Mouse (Mus musculus) CH12.LX (cell line): ENCODE measurements around the gene Tmem222. TPM values are rescaled to one million over a fixed set of nuclear protein-coding genes. Genes with fewer than 3 reads are reported as not detected.

Experiments
- DNase-seq: peaks from one replicate; pipeline ENCODE4 v3.0.0-alpha.2; 2013; ENCODE audit errors: extremely low read depth
- H3K27ac ChIP-seq: 2 replicates; pipeline ENCODE4 v1.5.1; 2012; ENCODE audit warnings: low read depth, mild to moderate bottlenecking, control low read depth, moderate library complexity; ENCODE audit not compliant: insufficient read depth
- H3K27me3 ChIP-seq: replicated peaks from 2 replicates; pipeline ENCODE3; 2012; ENCODE audit warnings: inconsistent platforms
- H3K36me3 ChIP-seq, 2 experiments: replicated peaks in 1 of 2; 2 replicates each; pipeline versions ENCODE3 to v1.6.1; 2012; ENCODE audit warnings: inconsistent platforms in 1 of 2, low read length in 1 of 2, mild to moderate bottlenecking in 1 of 2, mixed read lengths in 1 of 2, moderate library complexity in 1 of 2; ENCODE audit not compliant: control insufficient read depth in 1 of 2, insufficient read depth in 1 of 2
- H3K4me1 ChIP-seq, 2 experiments: 2 replicates each; pipeline ENCODE4 v1.6.1; 2012; ENCODE audit warnings: inconsistent platforms in 1 of 2, moderate library complexity in 1 of 2; ENCODE audit not compliant: insufficient read depth in 2 of 2, control insufficient read depth in 1 of 2
- H3K4me2 ChIP-seq: 2 replicates; pipeline ENCODE4 v1.6.1; 2012; ENCODE audit warnings: low read depth, mild to moderate bottlenecking, control low read depth; ENCODE audit not compliant: poor library complexity, insufficient read depth, severe bottlenecking
- H3K4me3 ChIP-seq, 3 experiments: fragments of 150-350 bp in 1 of 3; sonication (generic) in 1 of 3; replicated peaks in 1 of 3; 2 replicates each; pipeline versions ENCODE3 to v1.5.1; 2011 to 2012; ENCODE audit warnings: low read depth in 2 of 3, low read length in 2 of 3, mild to moderate bottlenecking in 2 of 3, moderate library complexity in 2 of 3, control low read depth in 1 of 3, improper control_type of control experiment in 1 of 3, inconsistent platforms in 1 of 3, mixed read lengths in 1 of 3; ENCODE audit not compliant: poor library complexity in 1 of 3
- H3K79me2 ChIP-seq: replicated peaks from 2 replicates; pipeline ENCODE4 v1.6.1; 2012; ENCODE audit warnings: mild to moderate bottlenecking, moderate library complexity; ENCODE audit not compliant: control insufficient read depth, poor library complexity, insufficient read depth, severe bottlenecking; ENCODE audit errors: extremely low read depth
- H3K9ac ChIP-seq: 2 replicates; pipeline ENCODE4 v1.6.1; 2012; ENCODE audit warnings: low read depth, mild to moderate bottlenecking, control low read depth, moderate library complexity; ENCODE audit not compliant: insufficient read depth
- H3K9me3 ChIP-seq: replicated peaks from 2 replicates; pipeline ENCODE3; 2012; ENCODE audit warnings: low read length, inconsistent platforms, mixed read lengths
- BHLHE40 ChIP-seq: IDR thresholded peaks from 2 replicates; pipeline ENCODE4 v1.6.1; 2011; ENCODE audit warnings: mild to moderate bottlenecking, low read depth, low read length, improper control_type of control experiment
- CTCF ChIP-seq, 2 experiments: IDR thresholded peaks in 1 of 2; conservative IDR thresholded peaks in 1 of 2; 2 replicates each; pipeline ENCODE4 v1.5.1; 2011 to 2012; ENCODE audit warnings: low read depth in 2 of 2, low read length in 2 of 2, improper control_type of control experiment in 1 of 2, inconsistent platforms in 1 of 2, mild to moderate bottlenecking in 1 of 2, moderate library complexity in 1 of 2
- E2F4 ChIP-seq: IDR thresholded peaks from 2 replicates; pipeline ENCODE4 v1.6.1; 2011; ENCODE audit warnings: low read depth, low read length, improper control_type of control experiment; ENCODE audit not compliant: insufficient replicate concordance
- EP300 ChIP-seq: IDR thresholded peaks from 2 replicates; pipeline ENCODE4 v1.6.1; 2011; ENCODE audit warnings: low read length, improper control_type of control experiment
- MAX ChIP-seq: IDR thresholded peaks from 2 replicates; pipeline ENCODE4 v1.6.1; 2011; ENCODE audit warnings: low read length, improper control_type of control experiment
- NELFE ChIP-seq: IDR thresholded peaks from 2 replicates; pipeline ENCODE4 v1.6.1; 2011; ENCODE audit warnings: low read depth, low read length, improper control_type of control experiment
- POLR2AphosphoS2 ChIP-seq: IDR thresholded peaks from 2 replicates; pipeline ENCODE4 v1.6.1; 2011; ENCODE audit warnings: low read depth, low read length, improper control_type of control experiment
- RAD21 ChIP-seq: IDR thresholded peaks from 2 replicates; pipeline ENCODE4 v1.6.1; 2011; ENCODE audit warnings: low read depth, mild to moderate bottlenecking, low read length, improper control_type of control experiment, moderate library complexity
- SIN3A ChIP-seq: IDR thresholded peaks from 2 replicates; pipeline ENCODE4 v1.6.1; 2012; ENCODE audit warnings: low read length, improper control_type of control experiment, inconsistent platforms
- SMC3 ChIP-seq: IDR thresholded peaks from 2 replicates; pipeline ENCODE4 v1.6.1; 2011; ENCODE audit warnings: low read depth, low read length, improper control_type of control experiment
- TCF12 ChIP-seq: IDR thresholded peaks from 2 replicates; pipeline ENCODE4 v1.6.1; 2014; ENCODE audit warnings: low read depth, mild to moderate bottlenecking, inconsistent platforms, low read length, improper control_type of control experiment
- USF1 ChIP-seq: IDR thresholded peaks from 2 replicates; pipeline ENCODE4 v1.6.1; 2014; ENCODE audit warnings: low read depth, mild to moderate bottlenecking, inconsistent platforms, low read length, improper control_type of control experiment
- ZC3H11A ChIP-seq: IDR thresholded peaks from 2 replicates; pipeline ENCODE4 v1.6.1; 2012; ENCODE audit warnings: low read depth, mild to moderate bottlenecking, inconsistent platforms, low read length, improper control_type of control experiment
- ZMIZ1 ChIP-seq: IDR thresholded peaks from 2 replicates; pipeline ENCODE4 v1.6.1; 2012; ENCODE audit warnings: low read depth, mild to moderate bottlenecking, inconsistent platforms, low read length, improper control_type of control experiment
- dilution Hi-C: fragments of 300-500 bp; cut with MboI; formaldehyde crosslinking; loops from 2 replicates; pipeline ENCODE4 v1.14.3; 2020; ENCODE audit warnings: low sequenced_read_pairs; ENCODE audit not compliant: extremely low pct_unique_long_range_greater_than_20kb, extremely low pct_ligation_motif_present
- in situ Hi-C: fragments of 300-500 bp; cut with MboI; formaldehyde crosslinking; loops from 3 replicates; pipeline ENCODE4 v1.14.3; 2019; ENCODE audit warnings: low sequenced_read_pairs, low pct_ligation_motif_present, low pct_unique_long_range_greater_than_20kb, mixed read lengths
- polyA plus RNA-seq: library from polyadenylated mRNA; unstranded; fragments of >175 nt; gene quantifications from 2 replicates; pipeline ENCODE4 v1.2.1, GENCODE M21; 2012; ENCODE audit warnings: low read depth; ENCODE audit not compliant: insufficient read length
- total RNA-seq, 2 experiments: library from RNA; depleted of rRNA; stranded (reverse); fragments of 300-350 nt in 1 of 2; fragments of >200 nt in 1 of 2; gene quantifications; 2 replicates each; pipeline ENCODE4 v1.2.3; 2012 to 2014

The Tmem222 gene
- total and polyA plus RNA-seq, 3 experiments, result 64.8 to 95.7 (median 73.2) TPM

DNA sequence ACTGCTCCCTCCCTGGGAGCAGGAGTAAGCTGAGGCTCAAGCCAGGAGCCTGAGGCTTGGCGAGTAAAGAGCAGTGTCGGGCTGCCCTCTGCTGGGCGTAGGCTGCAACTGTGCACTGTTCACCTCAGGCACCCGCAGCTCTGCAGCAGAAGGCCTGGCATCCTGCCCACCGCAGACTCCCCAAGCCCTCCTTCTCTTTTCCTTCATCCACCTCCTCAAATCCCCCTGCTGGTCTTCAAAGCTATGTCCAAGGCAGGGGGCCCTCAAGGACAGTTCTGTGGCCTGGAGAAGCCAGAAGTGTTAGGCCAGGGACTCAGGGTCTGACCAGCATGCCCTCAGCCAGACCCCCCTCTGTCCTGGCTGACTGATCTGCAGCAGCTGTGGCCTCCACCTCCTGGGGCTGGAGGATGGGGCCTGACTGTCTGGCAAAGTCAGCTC lies 20.2 kb upstream of the Tmem222 start:
- Histone ChIP-seq H3K27me3 (no peaks in the 10 kb centered on the region), H3K4me1 (peaks cover 14 to 70% of the 10 kb centered on the region in 2 experiments), H3K27ac (no peak overlapping the region), H3K36me3 (peaks cover 40 to 81% of the 10 kb centered on the region in 2 experiments), H3K79me2 (no peaks in the 10 kb centered on the region), H3K9me3 (no peaks in the 10 kb centered on the region), H3K4me2 (no peak overlapping the region), H3K4me3 (no peak overlapping the region), H3K9ac (no peak overlapping the region)
- peak; percentile 62 for DNase-seq
- TF ChIP-seq USF1, result no peak
- peak; percentile 84 for TF ChIP-seq ZC3H11A
- peak; percentile 72 to 91 for TF ChIP-seq CTCF (conservative IDR thresholded peaks at IDR 0.05 in 1 of 2, IDR thresholded peaks at IDR 0.05 in 1 of 2; ENCODE audit: low read depth in 2 of 2, low read length in 2 of 2)
- peak; percentile 91 for TF ChIP-seq RAD21
- TF ChIP-seq SIN3A, result no peak
- TF ChIP-seq SMC3, result peak; percentile 95
- TF ChIP-seq MAX, result no peak
- peak; percentile 18; the same call in 1 of the 2 replicates for TF ChIP-seq NELFE
- no peak for TF ChIP-seq POLR2AphosphoS2
- TF ChIP-seq EP300, result no peak
- TF ChIP-seq TCF12, result no peak
- dilution Hi-C loops, result no loop called here
- in situ Hi-C loops, result no loop called here

- no peak overlapping the region for H3K9ac ChIP-seq
Observed at GRCm38 (mm10) chr4:133297360-133297759, 19.8 kb upstream of the Tmem222 start.

GRCm38 (mm10) chr4:133294084-133294483 lies 16.5 kb upstream of the Tmem222 start:
- dilution Hi-C loops, result no loop called here
- no peaks in the 10 kb centered on the region for H3K9me3 ChIP-seq

More at GRCm38 (mm10) chr4:133297360-133297759, 19.8 kb upstream of the Tmem222 start:
- DNase-seq, result peak; percentile 24
- dilution Hi-C loops (no loop called here), in situ Hi-C loops (no loop called here)
- no peak overlapping the region for H3K27ac ChIP-seq
- peaks cover 39 to 82% of the 10 kb centered on the region in 2 experiments for H3K36me3 ChIP-seq
- TF ChIP-seq BHLHE40, result peak; percentile 39; the same call in 1 of the 2 replicates
- TF ChIP-seq E2F4, result no peak
- no peaks in the 10 kb centered on the region for H3K9me3 ChIP-seq
- H3K4me3 ChIP-seq, result no peak overlapping the region
- no peaks in the 10 kb centered on the region for H3K27me3 ChIP-seq
- no peaks in the 10 kb centered on the region for H3K79me2 ChIP-seq
- no peak overlapping the region for H3K4me2 ChIP-seq
- peaks cover 14 to 74% of the 10 kb centered on the region in 2 experiments for H3K4me1 ChIP-seq

More at GRCm38 (mm10) chr4:133294084-133294483, 16.5 kb upstream of the Tmem222 start:
- Histone ChIP-seq H3K36me3 (peaks cover 23 to 55% of the 10 kb centered on the region in 2 experiments), H3K4me1 (peaks cover 9 to 67% of the 10 kb centered on the region in 2 experiments), H3K27ac (no peak overlapping the region)
- in situ Hi-C loops, result no loop called here
- TF ChIP-seq ZMIZ1, result no peak
- TF ChIP-seq POLR2AphosphoS2, result no peak
- TF ChIP-seq, all 38 proteins: peak for 0
- Histone ChIP-seq H3K79me2 (no peaks in the 10 kb centered on the region), H3K27me3 (no peaks in the 10 kb centered on the region), H3K4me3 (no peak overlapping the region), H3K9ac (no peak overlapping the region), H3K4me2 (no peak overlapping the region)
- DNase-seq, result no peak
